Mouse (Mus musculus): ENCODE results near the gene Foxd3. TPM values are rescaled to one million over a fixed set of nuclear protein-coding genes. Genes with fewer than 3 reads are reported as not detected.

The Foxd3 gene
- polyA plus RNA-seq, 1 experiment from 2014 or later = not detected

Small RNA genes lying within 50 kb of the gene (microRNA-seq; reads per million reads assigned to microRNA genes)
- not detected for gene Gm23366

Other genes starting within 250 kb of the Foxd3 start
- gene Alg6, start 59.4 kb downstream of the Foxd3 start, polyA plus RNA-seq (2015; fragmentation: Nextera tagmentation; extraction: Ambion mirVana) = 11.3 and 11.6 TPM in 2 replicates
- 22.3 and 28.5 TPM in 2 replicates for gene Efcab7, start 172.9 kb downstream of the Foxd3 start, polyA plus RNA-seq (2015; fragmentation: Nextera tagmentation; extraction: Ambion mirVana)

Measured in forebrain, embryonic 13.5 days (tissue).